Mouse (Mus musculus): ENCODE measurements around the gene Hmox2.

Hmox2 gene

DNA sequence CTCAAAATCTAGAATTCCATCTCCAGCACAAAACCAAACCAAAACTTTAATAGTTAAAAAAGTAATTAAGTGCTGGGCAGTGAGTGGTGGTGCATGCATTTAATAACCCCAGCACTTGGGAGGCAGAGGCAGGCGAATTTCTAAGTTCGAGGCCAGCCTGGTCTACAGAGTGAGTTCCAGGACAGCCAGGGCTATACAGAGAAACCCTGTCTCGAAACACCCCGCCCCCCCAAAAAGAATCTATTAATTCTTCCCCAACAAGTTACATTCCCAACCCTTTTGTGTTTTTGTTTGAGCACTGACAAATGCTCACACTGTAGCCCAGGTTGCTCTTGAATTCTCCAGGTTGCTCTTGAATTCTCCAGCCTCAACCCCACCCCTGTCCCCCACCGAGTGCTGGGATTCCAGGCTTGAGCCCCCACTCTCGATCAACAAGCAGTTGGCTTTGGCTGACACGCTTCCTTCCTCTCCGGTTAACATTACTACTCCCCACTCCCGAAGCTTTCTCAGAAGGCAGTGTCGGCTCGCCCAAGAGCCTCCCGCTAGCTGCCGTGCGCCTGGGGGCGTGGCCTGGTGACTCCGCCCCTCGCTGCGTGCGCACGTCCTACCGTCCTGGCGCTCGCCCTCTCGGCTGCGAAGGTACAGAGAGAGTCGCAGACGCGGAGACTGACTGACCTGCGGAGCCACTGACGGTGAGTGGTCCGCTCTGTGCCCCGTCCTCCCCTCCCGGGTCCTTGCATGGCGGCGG lies at the start of gene Hmox2:
Hmox2 (plus strand) TSS at position 582 of the 748 bp plus-strand sequence.
- TF ChIP-seq GATA4 (IDR thresholded peaks at IDR 0.05; ENCODE audit: insufficient replicate concordance, low read length), result no peak

- no peak for TF ChIP-seq GATA4 (IDR thresholded peaks at IDR 0.05; ENCODE audit: insufficient replicate concordance, low read length)
Observed at GRCm38 (mm10) chr16:4676836-4677235, 49.3 kb upstream of the Hmox2 start.

DNA sequence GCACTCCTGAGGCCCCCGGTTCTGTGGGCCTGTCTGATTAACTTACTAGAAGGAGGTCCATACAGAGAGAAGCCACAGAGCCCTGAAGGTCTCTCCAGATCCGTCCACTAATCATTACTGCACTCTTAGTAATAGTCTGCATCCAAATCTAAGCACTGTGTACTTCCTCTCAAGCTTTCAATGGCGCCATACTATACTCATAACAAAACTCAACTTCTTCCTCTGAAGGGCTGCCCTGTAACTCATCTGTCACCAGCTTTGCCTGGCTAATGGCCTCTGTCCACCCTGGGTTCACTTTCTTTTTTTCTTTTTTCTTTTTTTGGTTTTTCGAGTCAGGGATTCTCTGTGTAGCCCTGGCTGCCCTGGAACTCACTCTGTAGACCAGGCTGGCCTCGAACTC lies 48.1 kb upstream of the Hmox2 start:
- TF ChIP-seq GATA4 (IDR thresholded peaks at IDR 0.05; ENCODE audit: insufficient replicate concordance, low read length), result no peak

- TF ChIP-seq GATA4 (IDR thresholded peaks at IDR 0.05; ENCODE audit: insufficient replicate concordance, low read length), result no peak
Observed at GRCm38 (mm10) chr16:4679121-4680018, 46.8 kb upstream of the Hmox2 start, which contains the start of gene Coro7. Gene Coro7, minus strand, starts transcription at chr16:4679777.

- no peak for TF ChIP-seq GATA4 (IDR thresholded peaks at IDR 0.05; ENCODE audit: insufficient replicate concordance, low read length)
Observed at GRCm38 (mm10) chr16:4682628-4683179, 43.5 kb upstream of the Hmox2 start.

DNA sequence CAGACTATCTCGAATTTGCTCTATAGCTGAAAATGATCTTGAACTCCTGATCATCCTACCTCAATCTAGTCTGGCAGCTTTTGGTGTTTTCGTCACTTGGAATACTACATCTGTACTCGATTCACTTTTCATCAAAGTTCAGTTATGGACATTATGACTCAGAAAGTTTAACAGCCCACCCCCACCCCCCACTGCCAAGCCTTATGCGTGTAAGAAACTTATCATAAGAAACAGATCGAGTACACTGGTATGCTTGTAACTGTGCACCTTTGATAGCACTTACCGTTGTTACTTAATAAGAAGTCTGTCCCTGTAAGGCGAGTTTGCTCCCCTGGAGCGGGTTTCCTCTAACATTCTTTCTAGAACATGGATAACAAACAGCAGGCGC lies 43.0 kb upstream of the Hmox2 start:
- no peak for TF ChIP-seq GATA4 (IDR thresholded peaks at IDR 0.05; ENCODE audit: insufficient replicate concordance, low read length)

DNA sequence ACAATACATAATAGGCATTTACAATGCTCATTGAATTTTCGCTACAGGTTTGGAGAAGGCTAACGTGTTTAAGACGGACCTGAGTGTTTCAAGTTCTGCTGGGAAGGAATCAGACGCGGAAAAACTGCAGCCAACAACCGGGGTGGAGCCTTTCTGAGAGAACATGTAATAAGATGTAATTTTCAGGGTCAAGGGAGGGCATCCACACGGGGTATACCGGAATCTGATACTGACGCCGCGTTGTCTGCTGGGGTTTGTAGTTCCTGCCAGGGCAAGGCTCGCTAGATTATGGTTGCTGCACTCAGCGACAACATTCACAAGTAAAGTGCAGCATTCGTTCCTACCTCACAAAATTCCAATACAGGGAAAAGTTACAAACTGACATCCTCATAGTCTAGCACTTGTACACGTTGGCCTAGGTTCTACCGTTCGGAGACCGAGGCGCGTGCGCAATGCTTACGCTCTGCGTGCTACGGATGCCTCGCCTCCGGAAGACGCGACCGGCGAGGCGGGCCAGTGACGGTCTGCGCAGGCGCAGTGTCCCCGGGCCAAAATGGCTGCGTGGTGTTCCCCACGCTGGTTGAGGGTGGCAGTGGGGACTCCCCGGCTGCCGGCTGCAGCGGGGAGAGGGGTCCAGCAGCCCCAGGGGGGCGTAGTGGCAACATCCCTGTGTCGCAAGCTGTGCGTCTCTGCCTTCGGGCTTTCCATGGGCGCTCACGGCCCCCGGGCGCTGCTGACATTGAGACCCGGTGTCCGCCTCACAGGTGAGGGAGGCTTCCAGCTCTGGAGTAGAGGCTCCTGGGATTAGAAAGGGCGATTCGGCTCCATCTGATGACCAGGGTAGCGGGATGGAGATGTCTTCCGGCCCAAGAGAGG lies 42.3 kb upstream of the Hmox2 start:
- peak; percentile 89 for TF ChIP-seq GATA4 (IDR thresholded peaks at IDR 0.05; ENCODE audit: insufficient replicate concordance, low read length)

GRCm38 (mm10) chr16:4684457-4684791 lies 41.7 kb upstream of the Hmox2 start:
- TF ChIP-seq GATA4 (IDR thresholded peaks at IDR 0.05; ENCODE audit: insufficient replicate concordance, low read length), result no peak

GRCm38 (mm10) chr16:4701211-4701610 lies 24.9 kb upstream of the Hmox2 start:
- TF ChIP-seq GATA4 (IDR thresholded peaks at IDR 0.05; ENCODE audit: insufficient replicate concordance, low read length), result no peak

GRCm38 (mm10) chr16:4702646-4703045 lies 23.5 kb upstream of the Hmox2 start:
- TF ChIP-seq GATA4 (IDR thresholded peaks at IDR 0.05; ENCODE audit: insufficient replicate concordance, low read length), result peak; percentile 61; the same call in 1 of the 2 replicates

- no peak for TF ChIP-seq GATA4 (IDR thresholded peaks at IDR 0.05; ENCODE audit: insufficient replicate concordance, low read length)
Observed at GRCm38 (mm10) chr16:4705541-4705940, 20.6 kb upstream of the Hmox2 start.

DNA sequence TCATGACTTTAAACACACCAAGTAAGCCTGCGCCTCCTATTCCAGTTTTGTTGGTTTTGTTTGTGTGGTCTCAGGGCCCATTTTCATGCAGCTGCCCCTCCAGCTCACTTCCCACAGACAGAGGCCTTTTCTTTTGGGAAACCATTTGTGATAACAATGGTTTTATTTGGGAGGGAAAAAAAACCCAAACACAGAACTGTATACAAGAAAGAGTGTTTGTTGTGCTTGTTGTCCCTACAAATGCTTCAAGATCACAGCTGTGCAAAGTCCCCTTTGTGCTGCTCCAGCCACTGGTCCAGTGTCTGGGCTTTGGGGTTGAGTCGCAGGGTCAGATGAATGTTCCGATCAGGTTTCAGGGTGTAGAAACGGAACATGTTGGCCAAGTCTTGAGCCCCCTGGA lies 15.0 kb upstream of the Hmox2 start:
- no peak for TF ChIP-seq GATA4 (IDR thresholded peaks at IDR 0.05; ENCODE audit: insufficient replicate concordance, low read length)

- no peak for TF ChIP-seq GATA4 (IDR thresholded peaks at IDR 0.05; ENCODE audit: insufficient replicate concordance, low read length)
Observed at GRCm38 (mm10) chr16:4713861-4714710, 12.1 kb upstream of the Hmox2 start.

DNA sequence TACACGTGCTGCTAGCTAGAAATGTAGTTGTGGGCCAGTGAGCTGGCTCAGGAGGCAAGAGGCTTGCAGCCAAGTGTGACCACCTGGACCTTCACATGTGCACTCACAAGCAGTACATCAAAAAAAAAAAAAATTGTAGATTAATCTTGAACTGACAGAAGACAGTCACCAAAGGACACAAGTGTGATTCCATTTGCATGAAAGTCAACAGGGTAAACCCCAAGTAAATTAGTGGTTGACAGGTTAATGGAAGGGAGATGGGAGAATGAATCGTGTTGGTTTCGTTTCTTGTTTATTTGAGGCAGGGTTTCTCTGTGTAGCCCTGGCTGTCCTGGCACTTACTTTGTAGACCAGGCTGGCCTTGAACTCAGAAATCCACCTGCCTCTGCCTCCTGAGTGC lies 8.3 kb upstream of the Hmox2 start:
- TF ChIP-seq GATA4 (IDR thresholded peaks at IDR 0.05; ENCODE audit: insufficient replicate concordance, low read length), result no peak
